Mouse (Mus musculus): ENCODE measurements at regions not wholly inside any gene's neighbourhood (a gene's known extent, or its start where the extent isn't known, plus 50 kb on each side); places are given as distances from the start of the nearest gene placed in this dataset.

DNA sequence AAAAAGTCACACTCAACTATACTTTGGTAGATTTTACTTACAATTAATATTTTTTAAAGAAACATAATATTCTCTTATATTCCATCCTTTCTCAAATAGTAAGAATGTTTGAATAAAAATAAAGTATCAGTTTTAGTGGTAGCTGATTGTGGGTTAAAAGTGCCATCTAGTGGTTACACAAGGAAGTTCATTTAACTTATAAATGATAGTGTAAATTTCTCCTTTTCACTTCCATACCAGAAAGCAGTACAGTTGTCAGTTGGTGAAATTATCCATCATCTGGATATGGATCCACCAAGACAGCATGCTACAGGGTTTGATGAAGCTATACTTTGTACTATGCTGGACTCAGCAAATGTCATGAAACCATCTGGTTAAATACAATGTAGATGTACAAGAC, 124.7 kb downstream of the Adamts1 start:
- Histone ChIP-seq H3K9ac (replicated peaks) (no peak overlapping the region), H3K9me3 (no peaks in the 10 kb centered on the region), H3K4me1 (replicated peaks) (0 out of 2 replicates have a peak, but pooled peaks cover 3% of the 10 kb centered on the region), H3K4me2 (no peak overlapping the region), H3K27ac (no peak overlapping the region), H3K36me3 (no peaks in the 10 kb centered on the region), H3K4me3 (replicated peaks) (no peak overlapping the region), H3K27me3 (no peaks in the 10 kb centered on the region; the same call in 1 of the 2 replicates)
- ATAC-seq (ENCODE audit: insufficient number of reproducible peaks, insufficient read depth, low FRiP score, low TSS enrichment, low read depth) = no peak

DNA sequence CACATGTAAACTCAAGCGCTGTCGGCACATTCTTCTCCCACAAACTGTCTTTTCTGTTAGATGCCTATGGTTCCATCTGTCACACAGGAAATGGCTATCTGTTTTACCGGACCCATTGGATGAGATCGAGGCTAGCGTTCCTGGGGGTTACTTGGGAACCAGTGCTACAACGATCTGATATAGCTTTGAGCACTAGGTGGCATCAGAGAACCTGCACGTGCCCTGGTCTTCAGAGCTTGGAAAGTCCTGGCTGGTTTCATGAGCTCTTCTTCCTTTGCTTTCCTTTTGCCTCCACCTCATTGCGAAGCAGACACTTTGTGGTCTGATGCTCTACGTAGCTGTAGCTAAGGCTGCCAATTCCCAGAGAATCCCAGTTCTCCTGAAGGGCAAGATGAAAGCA, 123.8 kb upstream of the Cyyr1 start:
- no peak overlapping the region for H3K4me3 ChIP-seq (replicated peaks)
- 39% methylated on average over 9 of the region's 9 CpGs for WGBS

GRCm38 (mm10) chr16:85668767-85669166, 115.6 kb upstream of the Cyyr1 start:
- Histone ChIP-seq H3K4me3 (replicated peaks) (no peak overlapping the region), H3K27ac (no peak overlapping the region), H3K27me3 (no peaks in the 10 kb centered on the region), H3K4me2 (no peak overlapping the region), H3K4me1 (replicated peaks) (no peaks in the 10 kb centered on the region), H3K36me3 (no peaks in the 10 kb centered on the region), H3K9me3 (no peaks in the 10 kb centered on the region), H3K9ac (replicated peaks) (no peak overlapping the region)
- WGBS = 86% methylated on average over 5 of the region's 5 CpGs
- ATAC-seq (ENCODE audit: insufficient number of reproducible peaks, insufficient read depth, low FRiP score, low TSS enrichment, low read depth) = no peak

More for the DNA sequence above, 123.8 kb upstream of the Cyyr1 start:
- Histone ChIP-seq H3K4me1 (replicated peaks) (0 out of 2 replicates have a peak, but pooled peaks cover 3% of the 10 kb centered on the region), H3K9me3 (no peaks in the 10 kb centered on the region), H3K4me2 (no peak overlapping the region), H3K36me3 (no peaks in the 10 kb centered on the region), H3K27me3 (no peaks in the 10 kb centered on the region; the same call in 1 of the 2 replicates), H3K9ac (replicated peaks) (no peak overlapping the region), H3K27ac (no peak overlapping the region)
- peak; percentile 66; the same call in 1 of the 2 replicates for ATAC-seq (ENCODE audit: insufficient number of reproducible peaks, insufficient read depth, low FRiP score, low TSS enrichment, low read depth)

DNA sequence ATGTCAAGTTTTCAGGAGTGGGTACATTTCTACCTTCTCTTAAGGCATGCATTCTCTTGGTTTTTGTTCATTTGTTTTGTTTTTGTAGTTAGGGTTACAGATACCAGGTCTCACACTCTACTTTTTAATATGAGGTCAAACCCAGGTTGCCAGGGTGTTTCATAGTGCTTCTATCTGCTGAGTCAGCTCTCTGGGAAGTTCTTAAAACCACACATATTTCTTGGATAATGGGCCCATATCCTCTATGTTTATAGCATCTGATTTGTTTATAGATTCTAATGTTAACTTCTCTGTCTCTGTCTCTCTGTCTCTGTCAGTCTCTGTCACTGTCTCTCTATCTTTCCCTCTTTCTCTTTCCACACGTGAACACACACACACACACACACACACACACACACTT, 114.6 kb upstream of the Cyyr1 start:
- H3K27me3 ChIP-seq = no peaks in the 10 kb centered on the region
- no peak overlapping the region for H3K4me3 ChIP-seq (replicated peaks)
- no peak overlapping the region for H3K27ac ChIP-seq
- no peak overlapping the region for H3K9ac ChIP-seq (replicated peaks)
- 57% methylated on average over 1 of the region's 1 CpGs for WGBS
- H3K4me1 ChIP-seq (replicated peaks) = 0 out of 2 replicates have a peak, but pooled peaks cover 2% of the 10 kb centered on the region
- no peaks in the 10 kb centered on the region for H3K36me3 ChIP-seq
- H3K4me2 ChIP-seq = no peak overlapping the region
- H3K9me3 ChIP-seq = no peaks in the 10 kb centered on the region
- no peak for ATAC-seq (ENCODE audit: insufficient number of reproducible peaks, insufficient read depth, low FRiP score, low TSS enrichment, low read depth)

DNA sequence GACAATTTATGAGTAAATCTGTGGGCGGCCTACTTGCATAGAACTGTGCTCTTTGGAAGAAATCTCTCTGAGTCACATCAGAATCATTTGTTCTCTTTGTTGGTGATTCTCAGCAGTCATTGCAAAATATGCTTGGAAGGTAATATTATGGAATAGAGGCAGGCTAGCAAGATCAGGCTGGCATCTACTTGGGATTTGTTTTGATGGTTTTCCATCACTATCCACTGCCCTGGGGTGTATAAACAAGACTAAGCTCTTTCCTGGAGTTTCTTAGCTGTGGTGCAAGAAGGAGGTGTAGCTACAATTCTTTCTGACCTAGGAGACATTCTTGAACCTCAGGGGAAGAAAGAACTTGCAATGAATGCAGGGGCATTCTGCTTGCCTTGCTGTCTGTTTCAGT, 96.3 kb upstream of the Cyyr1 start:
- H3K9me3 ChIP-seq = no peaks in the 10 kb centered on the region
- no peak overlapping the region for H3K9ac ChIP-seq (replicated peaks)
- WGBS = 92% methylated on average over 1 of the region's 1 CpGs
- H3K27ac ChIP-seq = no peak overlapping the region
- H3K4me1 ChIP-seq (replicated peaks) = no peaks in the 10 kb centered on the region
- H3K4me2 ChIP-seq = no peak overlapping the region
- H3K36me3 ChIP-seq = no peaks in the 10 kb centered on the region
- no peaks in the 10 kb centered on the region for H3K27me3 ChIP-seq
- ATAC-seq (ENCODE audit: insufficient number of reproducible peaks, insufficient read depth, low FRiP score, low TSS enrichment, low read depth) = no peak
- H3K4me3 ChIP-seq (replicated peaks) = no peak overlapping the region

DNA sequence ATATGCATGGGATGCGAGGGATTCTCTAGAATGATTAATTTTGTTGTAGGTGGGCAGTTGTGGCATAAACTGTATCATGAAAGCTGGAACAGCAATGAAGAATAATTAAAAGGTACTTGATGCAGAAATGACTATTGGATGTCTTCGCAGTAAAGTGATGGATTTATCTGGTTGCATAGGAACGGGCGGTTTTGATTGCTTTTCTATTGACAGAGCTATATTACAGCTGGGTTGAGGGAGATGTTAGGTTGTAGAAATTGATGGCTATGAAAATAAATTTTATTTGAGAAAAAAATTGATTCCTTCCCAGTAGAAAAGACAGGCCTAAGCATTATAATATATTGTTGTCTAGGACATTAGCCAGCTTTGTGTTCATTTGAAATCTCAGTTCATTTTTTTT, 87.8 kb upstream of the Cyyr1 start:
- no peaks in the 10 kb centered on the region for H3K9me3 ChIP-seq

GRCm38 (mm10) chr16:85637079-85637478, 83.9 kb upstream of the Cyyr1 start:
- Histone ChIP-seq H3K4me2 (no peak overlapping the region), H3K36me3 (no peaks in the 10 kb centered on the region), H3K27ac (no peak overlapping the region), H3K9ac (replicated peaks) (no peak overlapping the region), H3K4me1 (replicated peaks) (no peaks in the 10 kb centered on the region), H3K9me3 (no peaks in the 10 kb centered on the region), H3K4me3 (replicated peaks) (no peak overlapping the region), H3K27me3 (no peaks in the 10 kb centered on the region)
- no peak for ATAC-seq (ENCODE audit: insufficient number of reproducible peaks, insufficient read depth, low FRiP score, low TSS enrichment, low read depth)
- WGBS = 88% methylated on average over 1 of the region's 1 CpGs

More for the DNA sequence above, 87.8 kb upstream of the Cyyr1 start:
- no peaks in the 10 kb centered on the region for H3K27me3 ChIP-seq
- no peak overlapping the region for H3K4me2 ChIP-seq
- no peaks in the 10 kb centered on the region for H3K4me1 ChIP-seq (replicated peaks)
- H3K27ac ChIP-seq = no peak overlapping the region
- ATAC-seq (ENCODE audit: insufficient number of reproducible peaks, insufficient read depth, low FRiP score, low TSS enrichment, low read depth) = no peak
- no peaks in the 10 kb centered on the region for H3K36me3 ChIP-seq
- H3K9ac ChIP-seq (replicated peaks) = no peak overlapping the region
- 94% methylated on average over 4 of the region's 4 CpGs for WGBS
- H3K4me3 ChIP-seq (replicated peaks) = no peak overlapping the region

DNA sequence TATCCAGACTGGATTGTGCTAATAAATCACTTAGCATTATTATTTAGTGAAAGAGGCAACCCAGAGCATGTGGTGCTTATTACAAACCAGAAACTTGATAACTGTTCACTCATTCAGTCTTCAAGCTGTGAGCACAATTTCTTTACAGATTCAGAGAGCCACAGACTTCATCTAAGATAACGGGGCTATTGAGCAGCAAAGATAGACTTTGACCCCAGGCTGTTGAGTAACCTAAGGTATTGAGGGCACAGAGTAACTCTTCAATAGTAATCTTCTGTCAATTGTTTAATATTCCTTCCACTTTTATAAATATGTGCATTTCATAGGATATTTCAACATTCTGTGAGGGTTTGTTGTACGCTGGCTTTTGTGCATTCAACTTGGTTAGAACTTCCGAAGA, 76.5 kb upstream of the Cyyr1 start:
- Histone ChIP-seq H3K9ac (replicated peaks) (no peak overlapping the region), H3K4me2 (no peak overlapping the region), H3K4me3 (replicated peaks) (no peak overlapping the region), H3K27me3 (no peaks in the 10 kb centered on the region), H3K36me3 (no peaks in the 10 kb centered on the region), H3K9me3 (no peaks in the 10 kb centered on the region), H3K4me1 (replicated peaks) (no peaks in the 10 kb centered on the region), H3K27ac (no peak overlapping the region)
- WGBS = 73% methylated on average over 3 of the region's 3 CpGs
- ATAC-seq (ENCODE audit: insufficient number of reproducible peaks, insufficient read depth, low FRiP score, low TSS enrichment, low read depth) = no peak

DNA sequence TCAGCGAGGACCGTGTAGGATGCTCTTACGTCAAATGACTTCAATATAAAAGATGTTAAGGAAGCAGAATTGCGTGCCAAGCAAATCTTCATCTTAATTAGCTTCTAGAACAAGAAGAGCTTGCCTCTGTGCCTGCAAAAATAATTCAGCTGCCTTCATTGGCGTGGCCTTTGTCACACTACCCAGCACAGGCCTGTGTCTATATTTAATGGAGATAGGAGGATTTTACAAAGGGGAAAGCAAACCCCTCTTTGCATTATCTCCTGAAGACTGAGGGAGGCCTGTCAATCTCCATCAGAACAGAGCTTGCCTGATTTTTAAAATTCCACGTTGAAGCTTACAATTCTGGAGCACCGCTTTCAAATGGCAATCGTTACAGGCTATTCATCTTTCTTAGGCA, 71.3 kb upstream of the Cyyr1 start:
- Histone ChIP-seq H3K27ac (no peak overlapping the region), H3K4me3 (replicated peaks) (no peak overlapping the region), H3K36me3 (no peaks in the 10 kb centered on the region), H3K9me3 (no peaks in the 10 kb centered on the region), H3K9ac (replicated peaks) (no peak overlapping the region), H3K4me2 (no peak overlapping the region), H3K4me1 (replicated peaks) (no peaks in the 10 kb centered on the region), H3K27me3 (no peaks in the 10 kb centered on the region)
- no peak for ATAC-seq (ENCODE audit: insufficient number of reproducible peaks, insufficient read depth, low FRiP score, low TSS enrichment, low read depth)
- WGBS = 84% methylated on average over 8 of the region's 8 CpGs

DNA sequence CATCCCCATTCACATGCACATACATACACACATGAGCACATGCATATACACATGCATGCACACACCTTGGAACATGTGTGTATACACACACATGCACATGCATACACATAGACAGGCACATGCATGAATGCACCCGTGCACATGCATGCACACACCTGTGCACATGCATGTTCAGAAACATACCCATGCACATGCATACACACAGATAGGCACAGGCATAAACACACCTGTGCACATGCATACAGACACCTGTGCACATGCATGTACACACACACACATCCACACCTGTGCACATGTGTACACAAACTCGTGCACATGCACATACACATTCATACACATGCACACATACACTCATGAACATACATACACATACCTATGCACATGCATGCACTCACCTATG, 50.9 kb upstream of the Cyyr1 start:
- Histone ChIP-seq H3K27me3 (no peaks in the 10 kb centered on the region), H3K36me3 (no peaks in the 10 kb centered on the region), H3K9ac (replicated peaks) (no peak overlapping the region), H3K4me3 (replicated peaks) (no peak overlapping the region), H3K9me3 (no peaks in the 10 kb centered on the region), H3K4me2 (no peak overlapping the region), H3K4me1 (replicated peaks) (no peaks in the 10 kb centered on the region), H3K27ac (no peak overlapping the region)
- 0 out of 2 replicates have a peak, but pooled peaks have one; percentile 37 for ATAC-seq (ENCODE audit: insufficient number of reproducible peaks, insufficient read depth, low FRiP score, low TSS enrichment, low read depth)
- WGBS = 73% methylated on average over 2 of the region's 2 CpGs
